Mouse (Mus musculus): Measurements from ENCODE around the gene Zfp276.

DNA sequence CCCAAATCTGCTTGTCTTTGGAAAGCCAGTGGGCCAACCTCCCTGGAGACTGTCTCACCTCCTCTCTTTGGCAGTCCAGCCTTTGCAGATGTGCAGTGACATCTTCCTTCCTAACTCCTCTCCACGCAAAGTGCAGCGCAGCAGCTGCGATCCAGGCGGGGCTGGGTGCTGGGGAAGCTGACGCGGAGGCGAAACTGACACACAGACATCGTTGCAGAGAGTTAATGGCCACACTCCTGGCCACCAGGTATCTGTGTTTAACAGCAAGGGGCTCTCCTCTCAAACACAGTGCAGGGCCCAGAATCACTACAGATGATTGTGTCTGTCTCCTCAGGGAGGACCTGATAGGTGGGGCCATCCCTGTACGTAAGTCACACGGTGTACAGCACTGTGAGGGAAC lies 17.2 kb downstream of the Zfp276 start:
- TF ChIP-seq CTCF (IDR thresholded peaks at IDR 0.05; ENCODE audit: low read depth) (no peak), EP300 (IDR thresholded peaks at IDR 0.05; ENCODE audit: low read depth) (no peak)

Measured in heart, postnatal 0 days (tissue).